In genomic region chr4:114593554-114594215, GRCm38 (mm10) we compare ENCODE assay signal across 10 mouse cellular contexts.
A peak's percentile ranks its signal among the peaks of the same experiment; 100 is the strongest.
DNase-seq lines count a peak whose midpoint lies in the region; ATAC-seq and TF ChIP-seq lines count a peak whose summit lies in the region.
"Had no signal": no experiment of that assay in that cellular context is flagged by ENCODE, and none has a peak within 500 bp of the region (broad histone marks: within the 10 kb centered on the region; RNA-seq: fewer than 3 reads in every experiment).

No protein-coding gene starts in this region.

- H3K9ac ChIP-seq in heart, embryonic 14.5 days (ENCODE audit: low read length) = no peak overlapping the region
- H3K9ac ChIP-seq in midbrain, embryonic 11.5 days (ENCODE audit: low read length) = no peak overlapping the region
- no peak overlapping the region for H3K9ac ChIP-seq in midbrain, embryonic 15.5 days
- H3K9ac ChIP-seq: liver, embryonic 14.5 days had no signal

- peaks cover 10 to 12% of the 10 kb centered on the region in 2 experiments; a peak in 3 of 4 replicates for H3K4me1 ChIP-seq in heart, embryonic 14.5 days (ENCODE audit: control insufficient read depth in 2 of 2, insufficient read depth in 2 of 2, low read length in 2 of 2)
- no peaks in the 10 kb centered on the region for H3K4me1 ChIP-seq in midbrain, embryonic 11.5 days (ENCODE audit: control insufficient read depth, insufficient read depth, low read length)
- H3K4me1 ChIP-seq in midbrain, embryonic 15.5 days = no peaks in the 10 kb centered on the region

- H3K9me3 ChIP-seq in heart, embryonic 14.5 days (ENCODE audit: control insufficient read depth, low read length) = no peaks in the 10 kb centered on the region
- no peaks in the 10 kb centered on the region for H3K9me3 ChIP-seq in midbrain, embryonic 11.5 days (ENCODE audit: control insufficient read depth, low read length)
- no peaks in the 10 kb centered on the region for H3K9me3 ChIP-seq in midbrain, embryonic 15.5 days

- 57% methylated on average over 13 of the region's 13 CpGs for WGBS in heart, embryonic 14.5 days
- 82% methylated on average over 13 of the region's 13 CpGs for WGBS in midbrain, embryonic 11.5 days
- 70% methylated on average over 13 of the region's 13 CpGs for WGBS in midbrain, embryonic 15.5 days

- H3K27ac ChIP-seq in heart, embryonic 14.5 days (replicated peaks in 1 of 2; ENCODE audit: control insufficient read depth in 1 of 2, insufficient read depth in 1 of 2, low read depth in 2 of 2, low read length in 2 of 2) = peak overlapping the region; percentile 35 to 57; a peak in 3 of 4 replicates
- H3K27ac ChIP-seq in midbrain, embryonic 11.5 days (ENCODE audit: low read depth, low read length) = no peak overlapping the region
- no peak overlapping the region for H3K27ac ChIP-seq in midbrain, embryonic 15.5 days
- H3K27ac ChIP-seq in layer of hippocampus, adult 2 months = no peak overlapping the region
- H3K27ac ChIP-seq: liver, embryonic 14.5 days had no signal

- peaks cover 55% of the 10 kb centered on the region for H3K27me3 ChIP-seq in heart, embryonic 14.5 days (ENCODE audit: control insufficient read depth, insufficient read depth, low read length)
- H3K27me3 ChIP-seq in midbrain, embryonic 11.5 days (ENCODE audit: control insufficient read depth, insufficient read depth, low read length) = no peaks in the 10 kb centered on the region
- no peaks in the 10 kb centered on the region for H3K27me3 ChIP-seq in midbrain, embryonic 15.5 days (replicated peaks)

- H3K36me3 ChIP-seq in heart, embryonic 14.5 days (ENCODE audit: control insufficient read depth, insufficient read depth, low read length) = no peaks in the 10 kb centered on the region
- H3K36me3 ChIP-seq in midbrain, embryonic 11.5 days (ENCODE audit: control insufficient read depth, insufficient read depth, low read length) = no peaks in the 10 kb centered on the region
- H3K36me3 ChIP-seq in midbrain, embryonic 15.5 days (replicated peaks) = no peaks in the 10 kb centered on the region

- intact Hi-C loops in heart, postnatal 10 days (cut with DNase I) = no loop called here

- DNase-seq in heart, adult 11 months = no peak
- peak; percentile 51 for DNase-seq in midbrain, embryonic 11.5 days (ENCODE audit: low spot score, missing footprints)
- peak; percentile 35 to 37 for DNase-seq in heart, postnatal 10 days
- no peak for DNase-seq in layer of hippocampus, adult 2 months (ENCODE audit: low spot score in 2 of 2)
- no peak for DNase-seq in frontal cortex, postnatal 14 days (ENCODE audit: low spot score in 2 of 2)
- DNase-seq: kidney, adult 8-10 months; thymus, postnatal 36 days had no signal

- no peak overlapping the region for H3K4me2 ChIP-seq in heart, embryonic 14.5 days (ENCODE audit: low read length)
- no peak overlapping the region for H3K4me2 ChIP-seq in midbrain, embryonic 11.5 days
- H3K4me2 ChIP-seq in midbrain, embryonic 15.5 days = no peak overlapping the region

- H3K4me3 ChIP-seq in heart, embryonic 14.5 days (ENCODE audit: control insufficient read depth in 1 of 2, insufficient read depth in 1 of 2, low read depth in 1 of 2, low read length in 2 of 2) = no peak overlapping the region
- no peak overlapping the region for H3K4me3 ChIP-seq in midbrain, embryonic 11.5 days (ENCODE audit: low read depth, low read length)
- H3K4me3 ChIP-seq in midbrain, embryonic 15.5 days = no peak overlapping the region
- no peak overlapping the region for H3K4me3 ChIP-seq in layer of hippocampus, adult 2 months

- ATAC-seq in heart, embryonic 14.5 days (ENCODE audit: insufficient number of reproducible peaks, insufficient read depth, low FRiP score, low read depth) = peak; percentile 66; the same call in 1 of the 2 replicates
- ATAC-seq in midbrain, embryonic 11.5 days (ENCODE audit: low FRiP score) = no peak
- ATAC-seq in midbrain, embryonic 15.5 days (replicated peaks) = no peak

- no peak for TF ChIP-seq CTCF in layer of hippocampus, adult 2 months (conservative IDR thresholded peaks at IDR 0.05)

Comparison
In these comparisons a context has a peak if more than half of its experiments do, and no peak if none do; other contexts are left out.
1. DNase-seq: peak in midbrain, embryonic 11.5 days (single experiment) and heart, postnatal 10 days (2 of 2); none in heart, adult 11 months (single experiment), layer of hippocampus, adult 2 months (0 of 2) and frontal cortex, postnatal 14 days (0 of 2).
2. H3K27ac ChIP-seq: peak in heart, embryonic 14.5 days (2 of 2); none in midbrain, embryonic 11.5 days (single experiment), midbrain, embryonic 15.5 days (single experiment) and layer of hippocampus, adult 2 months (single experiment).